Mouse (Mus musculus) stomach, embryonic 14.5 days (tissue): ENCODE results near the gene Dnajc11. TPM values are rescaled to one million over a fixed set of nuclear protein-coding genes. Genes with fewer than 3 reads are reported as not detected.
A peak's percentile ranks its signal among the peaks of the same experiment; 100 is the strongest.

Experiments
- ATAC-seq: fragments of 200-750 bp; cut with Nextera tagmentation; 2 replicates; pipeline ENCODE4 v1.8.0; 2017; ENCODE audit warnings: low read depth, moderate TSS enrichment; ENCODE audit not compliant: insufficient number of reproducible peaks, insufficient read depth, low FRiP score
- H3K27ac ChIP-seq: fragments of 300-500 bp; sonication (generic); 2 replicates; pipeline ENCODE4 v1.5.1; 2014; ENCODE audit warnings: mild to moderate bottlenecking, low read length, moderate library complexity, mixed read lengths
- H3K27me3 ChIP-seq: fragments of 300-500 bp; sonication (generic); 2 replicates; pipeline ENCODE4 v1.6.1; 2014; ENCODE audit warnings: low read length, control low read depth, mixed read lengths; ENCODE audit not compliant: control insufficient read depth, insufficient read depth
- H3K36me3 ChIP-seq: fragments of 300-500 bp; sonication (generic); 2 replicates; pipeline ENCODE4 v1.6.1; 2014; ENCODE audit warnings: mild to moderate bottlenecking, control low read depth, low read length, moderate library complexity, mixed read lengths; ENCODE audit not compliant: control insufficient read depth, insufficient read depth
- H3K4me1 ChIP-seq: fragments of 300-500 bp; sonication (generic); 2 replicates; pipeline ENCODE4 v1.6.1; 2014; ENCODE audit warnings: low read length, control low read depth, mixed read lengths; ENCODE audit not compliant: control insufficient read depth, insufficient read depth
- H3K4me2 ChIP-seq: fragments of 300-500 bp; sonication (generic); replicated peaks from 2 replicates; pipeline ENCODE4 v1.6.1; 2014; ENCODE audit warnings: low read depth, low read length, control low read depth
- H3K4me3 ChIP-seq: fragments of 300-500 bp; sonication (generic); 2 replicates; pipeline ENCODE4 v1.5.1; 2014; ENCODE audit warnings: low read depth, low read length, control low read depth
- H3K9ac ChIP-seq: fragments of 300-500 bp; sonication (generic); replicated peaks from 2 replicates; pipeline ENCODE4 v1.6.1; 2014; ENCODE audit warnings: low read depth, mild to moderate bottlenecking, control low read depth, low read length, moderate library complexity, mixed read lengths
- H3K9me3 ChIP-seq: fragments of 300-500 bp; sonication (generic); 2 replicates; pipeline ENCODE4 v1.6.1; 2016; ENCODE audit warnings: low read depth, low read length, control low read depth; ENCODE audit not compliant: control insufficient read depth
- WGBS: fragments of 180-500 bp; shearing (Covaris S2); extraction: QIAGEN DNeasy Blood & Tissue Kit; methylation state at CpG from one replicate; pipeline ENCODE4 v1.1.7; 2014; 5-methylcytosine and 5-hydroxymethylcytosine counted together
- polyA plus RNA-seq: library from polyadenylated mRNA; unstranded; fragments of >200 nt; fragmentation: Nextera tagmentation; extraction: Ambion mirVana; gene quantifications from 2 replicates; pipeline ENCODE4 v1.2.1, GENCODE M21; 2014

Dnajc11 gene
- polyA plus RNA-seq, 1 experiment from 2014 or later, result 62.6 TPM

DNA sequence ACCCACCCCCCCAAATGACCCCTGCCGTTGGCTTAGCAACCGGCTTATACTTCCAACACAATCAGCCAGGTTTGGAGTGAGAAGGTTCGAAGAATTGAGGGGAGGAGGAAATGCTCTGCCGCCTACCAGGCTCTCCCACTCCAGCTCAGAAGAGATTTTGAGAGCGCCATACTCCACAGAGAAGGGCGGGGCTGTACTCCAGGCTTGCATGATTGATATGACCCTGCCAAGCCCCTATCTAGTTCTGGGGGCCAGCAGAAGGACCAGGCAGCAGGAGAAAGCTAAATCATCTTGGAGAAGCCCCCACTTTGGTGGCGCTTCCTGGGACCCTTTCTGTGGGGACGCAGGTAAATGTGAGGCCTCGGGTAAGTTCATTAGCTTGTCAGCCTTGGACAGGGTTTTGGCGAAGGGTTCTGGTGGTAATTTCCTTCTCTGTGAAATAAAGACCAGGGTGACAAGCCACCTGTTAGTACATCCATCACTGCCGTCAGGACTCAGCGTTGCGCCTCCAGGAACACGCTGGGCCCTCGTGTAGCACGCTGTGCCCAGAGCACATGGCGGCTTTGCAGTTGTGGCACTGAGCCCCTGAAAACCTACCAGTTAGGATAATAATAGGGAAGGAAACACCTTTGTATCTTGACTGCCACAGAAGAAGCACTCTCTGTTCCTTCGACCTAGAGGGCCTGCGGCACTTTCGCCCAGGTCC lies 14.2 kb upstream of the Dnajc11 start:
- Histone ChIP-seq H3K4me1 (no peaks in the 10 kb centered on the region), H3K27me3 (no peaks in the 10 kb centered on the region), H3K9ac (no peak overlapping the region), H3K9me3 (no peaks in the 10 kb centered on the region), H3K4me3 (no peak overlapping the region), H3K36me3 (no peaks in the 10 kb centered on the region), H3K27ac (no peak overlapping the region), H3K4me2 (no peak overlapping the region)
- WGBS, result 50% methylated on average over 20 of the region's 20 CpGs
- ATAC-seq, result no peak

DNA sequence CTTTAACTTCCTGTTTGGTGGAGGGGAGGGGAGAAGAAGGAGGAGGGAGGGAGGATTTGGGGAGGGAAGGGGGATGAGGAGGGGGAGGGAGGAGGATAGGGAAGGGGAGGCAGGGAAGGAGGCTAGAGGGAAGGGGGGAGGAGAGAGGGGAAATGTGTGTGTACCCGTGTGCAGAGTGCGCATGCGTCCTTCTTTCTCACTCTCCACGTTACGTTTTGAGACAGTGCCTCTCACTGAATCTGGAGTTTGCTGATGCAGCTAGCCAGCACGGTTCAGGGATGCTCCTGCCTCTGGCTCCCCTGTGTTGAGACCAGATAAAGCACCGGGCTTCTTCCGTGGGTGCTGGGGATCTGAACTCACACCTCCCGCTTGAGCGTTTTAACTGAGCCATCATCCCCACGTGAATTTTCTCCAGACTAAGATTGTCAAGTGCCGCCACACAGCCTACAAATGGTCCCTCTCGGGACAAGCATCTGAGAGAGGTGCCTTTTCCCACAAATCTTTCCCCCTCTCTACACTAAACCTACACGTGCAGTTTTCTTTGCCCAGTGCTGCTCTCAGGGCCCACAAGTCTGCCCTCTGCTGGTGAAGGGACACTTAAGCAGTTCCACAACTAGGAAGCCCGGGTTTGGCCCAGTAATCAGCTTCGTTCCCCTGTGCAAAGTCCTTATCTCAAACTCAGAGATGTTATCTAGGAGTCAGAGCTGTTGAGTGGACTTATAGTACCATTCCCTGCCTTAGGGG lies 13.4 kb upstream of the Dnajc11 start:
- no peak overlapping the region for H3K4me3 ChIP-seq
- H3K27me3 ChIP-seq, result no peaks in the 10 kb centered on the region
- no peak for ATAC-seq
- WGBS, result 18% methylated on average over 16 of the region's 16 CpGs
- no peaks in the 10 kb centered on the region for H3K9me3 ChIP-seq
- H3K4me2 ChIP-seq, result peak overlapping the region; percentile 26
- no peak overlapping the region for H3K9ac ChIP-seq
- H3K36me3 ChIP-seq, result no peaks in the 10 kb centered on the region
- no peak overlapping the region for H3K27ac ChIP-seq
- H3K4me1 ChIP-seq, result no peaks in the 10 kb centered on the region

DNA sequence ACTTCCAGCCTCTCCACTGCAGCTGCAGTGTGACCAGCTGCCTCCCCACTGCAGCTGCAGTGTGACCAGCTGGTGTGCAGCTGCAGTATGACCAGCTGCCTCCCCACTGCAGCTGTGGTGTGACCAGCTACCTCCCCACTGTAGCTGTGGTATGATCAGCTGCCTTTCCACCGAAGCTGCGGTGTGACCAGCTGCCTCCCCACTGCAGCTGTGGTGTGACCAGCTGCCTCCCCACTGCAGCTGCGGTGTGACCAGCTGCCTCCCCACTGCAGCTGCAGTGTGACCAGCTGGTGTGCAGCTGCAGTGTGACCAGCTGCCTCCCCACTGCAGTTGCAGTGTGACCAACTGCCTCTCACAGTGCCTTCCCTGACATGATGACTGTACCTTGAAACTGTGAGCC lies 11.4 kb upstream of the Dnajc11 start:
- Histone ChIP-seq H3K27me3 (no peaks in the 10 kb centered on the region), H3K4me1 (no peaks in the 10 kb centered on the region), H3K4me3 (no peak overlapping the region), H3K9ac (no peak overlapping the region), H3K36me3 (no peaks in the 10 kb centered on the region), H3K27ac (no peak overlapping the region), H3K4me2 (no peak overlapping the region), H3K9me3 (no peaks in the 10 kb centered on the region)
- ATAC-seq, result no peak
- WGBS, result 90% methylated on average over 3 of the region's 3 CpGs

DNA sequence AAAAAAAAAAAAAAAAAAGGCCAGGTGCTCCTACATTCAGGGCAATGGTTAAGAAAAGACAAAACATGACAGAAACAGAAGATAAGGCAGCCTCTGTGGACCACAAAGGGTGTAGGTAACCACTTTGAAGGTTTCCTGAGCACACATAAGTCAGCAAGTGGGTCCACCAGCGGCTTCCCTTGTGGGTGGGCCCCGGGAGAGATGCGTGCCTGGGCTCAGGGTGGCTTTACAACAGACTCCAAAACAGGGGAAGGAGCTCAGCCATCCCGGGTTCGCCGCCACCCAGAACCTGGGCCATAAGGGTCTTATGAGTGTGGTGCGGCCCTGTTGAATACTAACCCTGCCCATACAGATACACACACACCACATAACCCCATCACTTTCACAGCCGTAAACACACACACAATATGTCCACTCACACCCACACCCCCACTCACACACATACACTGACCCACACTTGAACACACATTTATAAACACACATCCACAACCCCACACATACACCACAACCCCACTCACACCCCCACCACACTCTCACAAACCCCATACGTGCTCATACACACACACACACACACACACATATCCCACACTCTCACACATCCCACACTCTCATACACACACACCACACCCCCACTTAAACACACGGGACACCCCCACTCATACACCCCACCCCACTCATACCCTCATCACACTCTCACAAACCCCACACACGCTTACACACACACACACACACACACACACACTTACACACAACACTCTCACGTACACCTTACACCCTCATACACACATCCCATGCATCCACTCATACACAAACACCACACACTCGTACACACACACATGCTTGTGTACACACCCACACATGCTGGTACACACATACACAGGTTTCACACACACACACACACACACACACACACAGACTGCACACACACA lies 651 bp upstream of the Dnajc11 start:
- Histone ChIP-seq H3K9me3 (no peaks in the 10 kb centered on the region), H3K27ac (no peak overlapping the region), H3K36me3 (peaks cover 5% of the 10 kb centered on the region), H3K4me2 (no peak overlapping the region; the same call in 1 of the 2 replicates), H3K27me3 (no peaks in the 10 kb centered on the region), H3K4me1 (peaks cover 4% of the 10 kb centered on the region; the same call in 1 of the 2 replicates), H3K4me3 (0 out of 2 replicates have a peak overlapping the region, but pooled peaks have one; percentile 100), H3K9ac (no peak overlapping the region)
- ATAC-seq, result peak; percentile 47; the same call in 1 of the 2 replicates
- 76% methylated on average over 13 of the region's 13 CpGs for WGBS

DNA sequence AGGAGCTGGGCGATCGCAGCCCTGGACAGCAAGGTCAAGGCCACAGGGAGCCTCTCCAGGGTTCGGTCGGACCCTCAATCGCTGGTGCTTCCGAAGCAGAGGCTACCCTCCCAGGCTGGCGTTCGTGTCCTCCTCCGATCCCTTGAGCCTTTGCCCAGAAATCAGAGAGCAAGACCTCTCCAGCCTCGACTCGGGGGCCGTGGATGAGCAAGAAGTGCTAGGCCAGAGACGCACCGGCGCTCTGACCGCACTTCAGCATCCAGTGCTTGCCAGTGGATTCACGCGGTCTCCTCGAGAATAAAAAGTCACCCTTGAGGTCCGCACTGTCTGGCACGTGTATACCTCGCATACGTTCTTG lies 703 bp downstream of the Dnajc11 start:
- WGBS, result under 1% methylated on average over 23 of the region's 23 CpGs

DNA sequence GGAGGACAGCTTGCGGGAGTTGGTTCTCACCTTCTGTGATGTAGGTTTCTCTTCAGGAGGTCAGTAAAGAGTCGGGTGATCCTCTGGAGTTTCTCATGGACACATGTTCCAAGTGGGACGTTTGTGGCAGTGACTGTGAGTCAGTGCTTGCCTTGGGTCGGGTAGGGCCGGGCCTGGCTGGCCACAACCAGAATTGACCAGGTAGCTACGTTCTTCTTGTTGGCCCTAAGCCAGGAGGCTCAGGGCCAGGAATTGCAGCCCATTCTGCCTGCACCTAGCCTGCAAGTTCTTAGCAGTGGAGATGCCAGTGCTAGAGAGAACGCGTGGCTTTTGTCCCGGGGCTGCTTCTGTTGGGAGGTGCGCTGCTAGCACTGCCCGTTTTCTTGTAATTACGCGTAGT lies 4.0 kb downstream of the Dnajc11 start:
- no peak for ATAC-seq
- Histone ChIP-seq H3K36me3 (peaks cover 5% of the 10 kb centered on the region), H3K9me3 (no peaks in the 10 kb centered on the region), H3K27me3 (no peaks in the 10 kb centered on the region), H3K27ac (no peak overlapping the region), H3K4me3 (no peak overlapping the region), H3K9ac (no peak overlapping the region), H3K4me2 (no peak overlapping the region), H3K4me1 (peaks cover 4% of the 10 kb centered on the region; the same call in 1 of the 2 replicates)
- WGBS, result 87% methylated on average over 13 of the region's 13 CpGs

More for the DNA sequence above, 703 bp downstream of the Dnajc11 start:
- no peak for ATAC-seq
- no peaks in the 10 kb centered on the region for H3K27me3 ChIP-seq
- H3K4me3 ChIP-seq, result peak overlapping the region; percentile 100
- H3K9ac ChIP-seq, result peak overlapping the region; percentile 95
- H3K36me3 ChIP-seq, result peaks cover 5% of the 10 kb centered on the region
- H3K9me3 ChIP-seq, result no peaks in the 10 kb centered on the region
- peaks cover 4% of the 10 kb centered on the region; the same call in 1 of the 2 replicates for H3K4me1 ChIP-seq
- H3K4me2 ChIP-seq, result peak overlapping the region; percentile 94
- H3K27ac ChIP-seq, result no peak overlapping the region

DNA sequence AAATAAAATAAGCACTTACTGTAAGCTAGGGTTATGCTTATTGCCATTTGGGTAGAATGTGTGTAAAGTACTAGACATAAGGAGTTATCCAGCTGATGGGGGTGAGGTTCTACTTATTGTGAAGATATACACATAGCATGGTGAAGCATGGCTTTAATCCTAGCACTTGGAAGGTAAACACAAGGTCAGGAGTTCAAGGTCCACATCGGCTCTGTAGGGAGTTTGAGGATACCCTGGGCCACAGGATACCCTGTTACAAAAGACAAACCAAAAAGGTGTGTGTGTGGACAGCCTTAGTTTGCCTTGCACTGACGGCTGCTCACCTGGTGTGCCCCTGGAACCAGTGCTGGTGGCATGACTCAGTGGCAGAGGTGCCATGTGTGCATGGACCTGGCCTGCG lies 4.6 kb downstream of the Dnajc11 start:
- Histone ChIP-seq H3K4me1 (peaks cover 4% of the 10 kb centered on the region; the same call in 1 of the 2 replicates), H3K27me3 (no peaks in the 10 kb centered on the region), H3K27ac (no peak overlapping the region), H3K9ac (no peak overlapping the region), H3K4me2 (no peak overlapping the region), H3K9me3 (no peaks in the 10 kb centered on the region), H3K36me3 (peaks cover 5% of the 10 kb centered on the region), H3K4me3 (no peak overlapping the region)
- no peak for ATAC-seq
- 75% methylated on average over 3 of the region's 3 CpGs for whole genome bisulfite sequencing

DNA sequence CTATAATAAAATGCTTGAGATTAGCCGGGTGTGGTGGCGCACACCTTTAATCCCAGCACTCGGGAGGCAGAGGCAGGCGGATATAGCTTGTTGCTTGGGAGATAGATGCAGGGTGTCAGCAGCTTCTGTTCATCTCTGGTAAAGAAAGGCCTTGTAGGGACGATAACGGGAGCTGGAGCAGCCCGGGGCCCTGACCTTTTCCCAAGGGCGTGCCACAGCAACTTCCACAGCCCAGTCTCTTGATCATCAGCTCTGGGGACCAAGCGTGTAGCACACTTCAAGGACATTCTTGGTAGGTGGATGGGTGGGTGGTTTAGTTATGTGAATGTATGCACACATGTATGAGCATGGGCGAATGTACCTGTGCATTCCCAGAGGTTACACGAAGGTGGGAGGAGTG lies 12.7 kb downstream of the Dnajc11 start:
- H3K4me3 ChIP-seq, result no peak overlapping the region
- no peak overlapping the region for H3K27ac ChIP-seq
- 88% methylated on average over 11 of the region's 11 CpGs for WGBS
- H3K36me3 ChIP-seq, result no peaks in the 10 kb centered on the region; the same call in 1 of the 2 replicates
- no peak for ATAC-seq
- no peaks in the 10 kb centered on the region for H3K27me3 ChIP-seq
- H3K4me1 ChIP-seq, result no peaks in the 10 kb centered on the region
- no peaks in the 10 kb centered on the region for H3K9me3 ChIP-seq
- H3K9ac ChIP-seq, result no peak overlapping the region
- no peak overlapping the region for H3K4me2 ChIP-seq
